Mouse (Mus musculus): ENCODE results near the gene Cit.

- TF ChIP-seq POLR2A (IDR thresholded peaks at IDR 0.05; ENCODE audit: control insufficient read depth, extremely low read depth, insufficient read depth, low read length, poor library complexity) (no peak), CTCF (IDR thresholded peaks at IDR 0.05; ENCODE audit: borderline replicate concordance, control insufficient read depth, extremely low read depth, insufficient read depth, low read length, poor library complexity) (no peak)
Measured at GRCm38 (mm10) chr5:116036465-116036864, 191.4 kb downstream of the Cit start.
